Mouse (Mus musculus): ENCODE measurements around the gene Nthl1. TPM values are rescaled to one million over a fixed set of nuclear protein-coding genes. Genes with fewer than 3 reads are reported as not detected.

The Nthl1 gene
- total and polyA plus RNA-seq, 2 experiments from 2014 or later, result 8.6 to 10.1 TPM

DNA sequence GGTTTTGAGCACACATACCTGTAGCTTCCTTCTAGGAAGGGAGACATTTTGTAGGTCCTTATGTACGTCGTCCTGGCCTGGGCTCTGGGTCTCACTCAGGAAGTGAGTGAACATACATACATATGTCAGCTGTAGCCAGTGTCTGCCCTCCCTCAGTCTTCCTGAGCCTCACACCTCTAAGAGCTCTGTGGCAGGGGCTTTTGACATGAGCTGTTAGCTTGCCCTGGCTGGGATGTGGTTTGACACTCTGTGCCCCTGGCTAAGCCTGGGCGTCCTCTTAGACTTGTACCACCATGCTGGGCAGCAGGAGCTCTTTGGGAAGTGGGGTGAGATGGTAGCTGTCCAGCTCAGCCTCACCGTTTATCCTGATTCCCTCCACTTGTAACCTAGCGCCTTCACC is 38.9 kb downstream of the Nthl1 start:
- Histone ChIP-seq H3K36me3 (ENCODE audit: insufficient read depth) (no peaks in the 10 kb centered on the region), H3K27me3 (ENCODE audit: insufficient read depth, low read length) (no peaks in the 10 kb centered on the region), H3K4me3 (ENCODE audit: low read depth, low read length) (no peak overlapping the region), H3K4me1 (ENCODE audit: insufficient read depth) (peaks cover 15% of the 10 kb centered on the region), H3K9ac (no peak overlapping the region), H3K4me2 (ENCODE audit: low read depth) (peak overlapping the region; percentile 67; the same call in 1 of the 2 replicates), H3K27ac (ENCODE audit: low read depth, low read length) (no peak overlapping the region), H3K9me3 (ENCODE audit: low read length) (no peaks in the 10 kb centered on the region)
- ATAC-seq, result no peak
- no peak for TF ChIP-seq CTCF (IDR thresholded peaks at IDR 0.05; ENCODE audit: low read depth)
- 76% methylated on average over 5 of the region's 5 CpGs for WGBS
- DNase-seq, result no peak

DNA sequence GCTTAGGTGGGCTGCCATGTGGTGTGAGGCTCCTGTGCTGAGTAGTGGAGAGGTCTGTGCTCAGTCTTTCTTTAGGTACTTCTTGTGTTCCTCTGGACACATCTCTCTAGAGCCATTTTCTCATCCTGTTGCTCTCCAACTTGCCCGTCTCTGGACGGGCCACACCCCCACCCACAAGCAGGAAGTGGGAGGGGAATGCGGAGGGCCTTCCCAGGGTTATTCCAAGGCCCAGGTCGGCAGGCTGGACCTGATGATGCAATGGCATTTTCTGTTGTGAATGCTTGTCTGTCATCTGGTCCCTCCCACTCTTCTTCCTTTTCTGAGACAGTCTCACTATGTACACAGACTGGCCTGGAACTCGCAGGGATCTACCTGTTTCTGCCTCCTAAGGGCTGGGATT is 39.7 kb downstream of the Nthl1 start:
- ATAC-seq, result no peak
- H3K4me3 ChIP-seq (ENCODE audit: low read depth, low read length), result no peak overlapping the region
- no peak overlapping the region for H3K9ac ChIP-seq
- no peaks in the 10 kb centered on the region for H3K9me3 ChIP-seq (ENCODE audit: low read length)
- no peak overlapping the region for H3K27ac ChIP-seq (ENCODE audit: low read depth, low read length)
- TF ChIP-seq CTCF (IDR thresholded peaks at IDR 0.05; ENCODE audit: low read depth), result no peak
- peaks cover 7% of the 10 kb centered on the region for H3K36me3 ChIP-seq (ENCODE audit: insufficient read depth)
- no peaks in the 10 kb centered on the region for H3K27me3 ChIP-seq (ENCODE audit: insufficient read depth, low read length)
- peaks cover 15% of the 10 kb centered on the region for H3K4me1 ChIP-seq (ENCODE audit: insufficient read depth)
- H3K4me2 ChIP-seq (ENCODE audit: low read depth), result no peak overlapping the region
- DNase-seq, result no peak
- 37% methylated on average over 5 of the region's 5 CpGs for WGBS

DNA sequence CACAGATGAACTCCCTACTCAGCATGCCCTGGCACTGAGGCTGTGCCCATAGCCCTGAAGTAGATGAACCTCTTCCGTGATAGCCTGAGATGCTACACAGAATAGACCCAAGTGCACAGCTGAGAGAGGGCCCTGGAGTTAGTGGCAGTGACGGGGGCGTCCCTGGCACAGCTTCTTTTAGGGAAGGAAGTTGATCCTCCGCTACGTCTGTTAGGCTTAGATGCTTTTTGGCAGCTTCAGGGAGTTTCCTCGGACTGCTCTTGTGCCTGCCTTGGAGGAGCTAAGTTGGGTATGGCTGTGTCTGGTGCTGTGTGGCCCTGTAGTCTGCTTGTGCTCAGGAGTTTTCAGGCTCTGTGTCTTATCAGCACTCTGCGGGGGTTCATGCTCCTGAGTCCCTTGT is 41.8 kb downstream of the Nthl1 start:
- WGBS, result 65% methylated on average over 7 of the region's 7 CpGs
- Histone ChIP-seq H3K4me1 (ENCODE audit: insufficient read depth) (peaks cover 9% of the 10 kb centered on the region; the same call in 1 of the 2 replicates), H3K9me3 (ENCODE audit: low read length) (no peaks in the 10 kb centered on the region), H3K27me3 (ENCODE audit: insufficient read depth, low read length) (no peaks in the 10 kb centered on the region), H3K27ac (ENCODE audit: low read depth, low read length) (no peak overlapping the region), H3K4me3 (ENCODE audit: low read depth, low read length) (no peak overlapping the region), H3K4me2 (ENCODE audit: low read depth) (no peak overlapping the region), H3K9ac (no peak overlapping the region), H3K36me3 (ENCODE audit: insufficient read depth) (peaks cover 27% of the 10 kb centered on the region)
- TF ChIP-seq CTCF (IDR thresholded peaks at IDR 0.05; ENCODE audit: low read depth), result no peak
- DNase-seq, result no peak
- ATAC-seq, result no peak

DNA sequence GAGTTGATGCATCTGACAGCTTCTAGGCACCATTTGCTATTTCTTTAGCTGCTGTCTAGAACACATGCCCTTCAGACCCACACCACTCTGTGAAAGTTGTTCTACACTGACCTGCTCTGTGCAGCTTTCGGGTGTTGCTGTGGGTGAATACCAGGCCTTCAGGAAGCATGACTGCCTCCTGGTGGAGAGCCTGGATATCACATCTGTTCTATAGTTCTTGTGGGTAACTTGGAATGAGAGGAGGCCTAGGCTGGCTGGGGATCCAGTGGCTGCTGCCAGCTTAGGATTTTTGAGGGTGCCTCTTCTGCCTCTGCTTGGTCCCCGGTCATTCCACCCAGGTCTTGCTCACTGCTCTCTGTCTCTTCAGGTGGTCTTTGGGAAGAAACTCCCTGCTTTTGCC is 43.7 kb downstream of the Nthl1 start:
- Histone ChIP-seq H3K4me2 (ENCODE audit: low read depth) (no peak overlapping the region), H3K9me3 (ENCODE audit: low read length) (no peaks in the 10 kb centered on the region), H3K4me3 (ENCODE audit: low read depth, low read length) (no peak overlapping the region), H3K4me1 (ENCODE audit: insufficient read depth) (peaks cover under 1% of the 10 kb centered on the region; the same call in 1 of the 2 replicates), H3K27me3 (ENCODE audit: insufficient read depth, low read length) (no peaks in the 10 kb centered on the region), H3K9ac (no peak overlapping the region), H3K27ac (ENCODE audit: low read depth, low read length) (no peak overlapping the region), H3K36me3 (ENCODE audit: insufficient read depth) (peaks cover 46% of the 10 kb centered on the region)
- ATAC-seq (peak; percentile 60), DNase-seq (peak; percentile 72)
- peak; percentile 81 for TF ChIP-seq CTCF (IDR thresholded peaks at IDR 0.05; ENCODE audit: low read depth)
- WGBS, result 49% methylated on average over 2 of the region's 2 CpGs

DNA sequence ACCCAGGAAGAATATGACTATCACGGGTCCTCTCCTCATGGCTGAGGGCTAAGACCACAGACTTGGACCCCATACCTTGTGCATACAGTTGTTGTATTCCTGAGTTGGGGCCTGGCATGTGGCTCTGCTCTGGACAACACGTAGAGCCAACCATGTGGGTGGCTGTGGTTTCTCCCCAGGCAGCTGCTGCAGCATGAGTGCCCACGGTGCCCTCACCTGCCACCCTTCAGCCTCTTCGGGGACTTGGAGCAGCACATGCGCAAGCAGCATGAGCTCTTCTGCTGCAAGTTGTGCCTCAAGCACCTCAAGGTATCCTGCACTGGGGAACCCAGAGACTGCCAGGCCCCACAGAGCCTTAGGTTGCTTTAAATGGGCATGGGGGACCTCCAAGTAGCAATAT is 44.4 kb downstream of the Nthl1 start:
- H3K36me3 ChIP-seq (ENCODE audit: insufficient read depth), result peaks cover 52% of the 10 kb centered on the region
- 93% methylated on average over 5 of the region's 5 CpGs for WGBS
- H3K4me2 ChIP-seq (ENCODE audit: low read depth), result no peak overlapping the region
- DNase-seq (no peak), ATAC-seq (no peak)
- no peaks in the 10 kb centered on the region for H3K27me3 ChIP-seq (ENCODE audit: insufficient read depth, low read length)
- H3K27ac ChIP-seq (ENCODE audit: low read depth, low read length), result no peak overlapping the region
- no peaks in the 10 kb centered on the region for H3K9me3 ChIP-seq (ENCODE audit: low read length)
- H3K4me1 ChIP-seq (ENCODE audit: insufficient read depth), result no peaks in the 10 kb centered on the region
- H3K4me3 ChIP-seq (ENCODE audit: low read depth, low read length), result no peak overlapping the region
- no peak overlapping the region for H3K9ac ChIP-seq
- TF ChIP-seq CTCF (IDR thresholded peaks at IDR 0.05; ENCODE audit: low read depth), result no peak

DNA sequence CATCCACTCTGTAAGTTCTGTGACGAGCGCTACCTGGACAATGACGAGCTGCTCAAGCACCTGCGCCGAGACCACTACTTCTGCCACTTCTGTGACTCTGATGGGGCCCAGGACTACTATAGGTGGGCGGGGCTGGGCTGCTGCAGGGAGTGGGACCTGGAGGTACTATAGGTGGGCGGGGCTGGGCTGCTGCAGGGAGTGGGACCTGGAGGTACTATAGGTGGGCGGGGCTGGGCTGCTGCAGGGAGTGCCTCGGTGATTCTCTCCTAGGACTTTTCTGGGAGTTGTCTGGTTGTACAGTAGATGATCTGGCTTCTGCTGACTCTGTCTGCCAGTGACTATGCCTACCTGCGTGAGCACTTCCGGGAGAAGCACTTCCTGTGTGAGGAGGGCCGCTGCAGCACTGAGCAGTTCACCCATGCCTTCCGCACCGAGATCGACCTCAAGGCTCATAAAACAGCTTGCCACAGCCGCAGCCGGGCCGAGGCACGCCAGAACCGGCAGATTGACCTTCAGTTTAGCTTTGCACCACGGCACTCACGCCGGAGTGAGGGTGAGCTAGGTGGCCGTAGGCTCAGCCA is 45.1 kb downstream of the Nthl1 start:
- Histone ChIP-seq H3K4me3 (ENCODE audit: low read depth, low read length) (no peak overlapping the region), H3K4me1 (ENCODE audit: insufficient read depth) (no peaks in the 10 kb centered on the region), H3K27me3 (ENCODE audit: insufficient read depth, low read length) (no peaks in the 10 kb centered on the region), H3K27ac (ENCODE audit: low read depth, low read length) (no peak overlapping the region), H3K4me2 (ENCODE audit: low read depth) (no peak overlapping the region), H3K9me3 (ENCODE audit: low read length) (no peaks in the 10 kb centered on the region), H3K36me3 (ENCODE audit: insufficient read depth) (peaks cover 59% of the 10 kb centered on the region), H3K9ac (no peak overlapping the region)
- WGBS, result 96% methylated on average over 24 of the region's 24 CpGs
- DNase-seq (no peak), ATAC-seq (no peak)
- TF ChIP-seq CTCF (IDR thresholded peaks at IDR 0.05; ENCODE audit: low read depth), result no peak

DNA sequence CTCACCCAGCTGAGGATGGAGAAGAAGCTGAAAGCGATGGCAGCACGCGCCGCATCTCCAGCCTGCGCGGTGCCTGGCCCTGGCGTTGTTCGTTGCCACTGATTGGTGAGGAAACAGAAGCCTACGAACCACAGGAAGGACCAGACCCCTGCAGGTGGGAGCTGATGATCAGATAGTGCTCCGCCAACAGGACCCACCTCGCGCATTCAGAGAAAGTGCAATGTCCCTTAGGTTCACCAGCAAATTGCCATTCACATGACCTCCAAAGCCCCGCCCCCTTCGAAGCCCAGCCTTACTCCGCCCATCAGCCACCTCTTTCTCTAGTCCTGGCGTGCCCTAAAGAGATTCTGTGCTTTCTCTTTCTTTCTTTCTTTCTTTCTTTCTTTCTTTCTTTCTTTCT is 54.0 kb downstream of the Nthl1 start:
- Histone ChIP-seq H3K4me2 (ENCODE audit: low read depth) (peak overlapping the region; percentile 15; the same call in 1 of the 2 replicates), H3K27me3 (ENCODE audit: insufficient read depth, low read length) (no peaks in the 10 kb centered on the region), H3K4me1 (ENCODE audit: insufficient read depth) (peaks cover 22% of the 10 kb centered on the region), H3K9me3 (ENCODE audit: low read length) (no peaks in the 10 kb centered on the region), H3K27ac (ENCODE audit: low read depth, low read length) (no peak overlapping the region), H3K36me3 (ENCODE audit: insufficient read depth) (peaks cover 26% of the 10 kb centered on the region), H3K9ac (0 out of 2 replicates have a peak overlapping the region, but pooled peaks have one; percentile 10), H3K4me3 (ENCODE audit: low read depth, low read length) (no peak overlapping the region)
- ATAC-seq (no peak), DNase-seq (no peak)
- WGBS, result 32% methylated on average over 16 of the region's 16 CpGs
- no peak for TF ChIP-seq CTCF (IDR thresholded peaks at IDR 0.05; ENCODE audit: low read depth)
